Mouse (Mus musculus): Measurements from ENCODE around the gene Mycbpap.
A peak's percentile ranks its signal among the peaks of the same experiment; 100 is the strongest.

The Mycbpap gene

DNA sequence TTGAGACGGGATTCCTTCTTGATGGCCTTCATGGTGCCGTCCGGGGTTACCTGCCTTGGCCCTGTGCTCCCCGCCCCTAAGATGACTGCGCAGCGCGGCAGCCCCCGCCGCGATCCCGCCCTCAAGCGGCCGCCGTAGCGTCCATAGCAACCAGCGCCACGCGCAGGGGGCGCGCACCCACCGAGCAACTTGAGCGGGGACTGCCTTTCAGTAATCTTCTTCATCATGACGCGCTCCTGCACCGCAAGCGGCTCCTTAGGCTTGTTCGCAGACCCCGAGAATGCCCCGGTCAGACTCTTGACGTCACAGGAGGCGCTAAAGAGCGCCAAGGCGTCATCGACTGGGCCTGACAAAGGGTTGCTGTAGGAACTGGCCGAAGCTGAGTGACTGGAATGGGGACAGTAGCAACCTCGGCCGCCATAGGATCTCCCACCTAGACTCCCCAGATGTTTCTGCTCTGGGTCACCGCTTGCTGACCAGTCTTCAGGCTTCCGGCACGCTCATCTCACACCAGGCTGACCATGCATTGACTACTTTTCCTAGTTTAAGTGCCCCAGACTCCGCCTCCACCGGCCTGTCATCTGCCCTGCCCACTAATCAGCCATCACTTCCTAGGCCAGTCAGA is at the start of gene Mycbpap:
TSS of gene Mycbpap (minus strand) at position 524 of the 625 bp plus-strand sequence.
- peak; percentile 71 for DNase-seq (ENCODE audit: inconsistent ontology term)

DNA sequence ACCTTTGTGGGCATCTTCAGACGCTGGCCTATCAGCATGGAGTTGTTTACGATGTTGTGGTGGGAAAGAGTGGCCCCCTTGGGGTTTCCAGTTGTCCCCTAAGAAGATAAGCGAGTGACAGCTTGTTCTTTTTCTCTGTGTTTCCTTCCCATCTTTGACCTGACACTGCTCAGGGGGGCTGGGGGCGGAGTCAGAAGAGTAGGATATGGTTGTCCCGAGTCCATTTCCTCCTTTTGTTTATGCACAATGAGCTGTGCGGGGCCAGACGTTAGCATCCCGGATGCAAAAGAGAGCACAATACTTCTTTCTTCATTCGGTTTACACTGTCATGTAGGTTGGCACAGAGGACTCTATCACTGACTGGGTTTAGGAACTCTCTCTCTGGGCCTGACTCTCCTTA is 49.1 kb upstream of the Mycbpap start:
- DNase-seq (ENCODE audit: inconsistent ontology term) = no peak

DNA sequence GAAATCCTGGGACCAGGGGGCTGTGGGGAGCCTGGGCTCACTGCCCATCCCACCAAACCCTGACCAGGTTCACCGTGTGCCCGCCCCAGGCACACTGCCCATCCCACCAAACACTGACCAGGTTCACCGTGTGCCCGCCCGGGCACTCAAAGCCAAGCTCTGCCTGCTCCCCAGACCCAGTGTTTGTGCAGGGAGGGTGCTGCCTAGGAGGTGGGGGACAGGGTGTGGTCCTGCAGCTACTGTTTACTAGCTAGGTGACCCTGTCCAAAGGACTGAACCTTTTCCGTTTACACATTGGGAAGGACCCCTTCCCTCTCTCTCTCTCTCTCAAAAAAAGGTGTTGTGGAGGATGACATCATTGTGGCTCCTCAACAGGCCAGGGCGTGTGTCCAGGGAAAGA is 45.8 kb upstream of the Mycbpap start:
- DNase-seq (ENCODE audit: inconsistent ontology term) = no peak

DNA sequence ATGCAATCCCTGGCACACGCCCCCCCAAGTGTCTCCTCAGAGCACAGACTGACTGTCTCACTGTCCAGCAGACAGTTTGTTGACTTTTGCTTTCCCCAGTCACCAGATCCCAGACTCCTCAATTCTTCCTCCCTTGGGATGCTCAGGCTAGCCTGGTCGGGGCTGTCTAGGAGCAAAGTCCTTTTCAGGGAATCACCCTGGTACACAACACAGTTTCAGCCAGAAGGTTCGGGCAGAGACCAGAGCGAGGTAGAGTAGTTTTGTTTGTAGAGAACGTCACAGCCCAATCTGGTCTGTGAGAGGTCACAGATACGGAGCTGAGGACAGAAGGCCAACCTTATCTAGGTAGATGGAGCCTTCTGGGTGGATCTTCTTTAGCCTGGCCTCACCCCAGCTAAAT is 45.0 kb upstream of the Mycbpap start:
- no peak for DNase-seq (ENCODE audit: inconsistent ontology term)

DNA sequence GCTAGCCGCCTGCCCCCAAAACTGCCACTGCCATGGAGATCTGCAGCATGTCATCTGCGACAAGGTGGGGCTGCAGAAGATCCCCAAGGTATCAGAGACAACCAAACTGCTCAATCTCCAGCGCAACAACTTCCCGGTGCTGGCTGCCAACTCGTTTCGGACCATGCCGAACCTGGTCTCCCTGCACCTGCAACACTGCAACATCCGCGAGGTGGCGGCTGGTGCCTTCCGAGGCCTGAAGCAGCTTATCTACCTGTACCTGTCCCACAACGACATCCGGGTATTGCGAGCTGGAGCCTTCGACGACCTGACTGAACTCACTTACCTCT is 43.6 kb upstream of the Mycbpap start:
- no peak for DNase-seq (ENCODE audit: inconsistent ontology term)

DNA sequence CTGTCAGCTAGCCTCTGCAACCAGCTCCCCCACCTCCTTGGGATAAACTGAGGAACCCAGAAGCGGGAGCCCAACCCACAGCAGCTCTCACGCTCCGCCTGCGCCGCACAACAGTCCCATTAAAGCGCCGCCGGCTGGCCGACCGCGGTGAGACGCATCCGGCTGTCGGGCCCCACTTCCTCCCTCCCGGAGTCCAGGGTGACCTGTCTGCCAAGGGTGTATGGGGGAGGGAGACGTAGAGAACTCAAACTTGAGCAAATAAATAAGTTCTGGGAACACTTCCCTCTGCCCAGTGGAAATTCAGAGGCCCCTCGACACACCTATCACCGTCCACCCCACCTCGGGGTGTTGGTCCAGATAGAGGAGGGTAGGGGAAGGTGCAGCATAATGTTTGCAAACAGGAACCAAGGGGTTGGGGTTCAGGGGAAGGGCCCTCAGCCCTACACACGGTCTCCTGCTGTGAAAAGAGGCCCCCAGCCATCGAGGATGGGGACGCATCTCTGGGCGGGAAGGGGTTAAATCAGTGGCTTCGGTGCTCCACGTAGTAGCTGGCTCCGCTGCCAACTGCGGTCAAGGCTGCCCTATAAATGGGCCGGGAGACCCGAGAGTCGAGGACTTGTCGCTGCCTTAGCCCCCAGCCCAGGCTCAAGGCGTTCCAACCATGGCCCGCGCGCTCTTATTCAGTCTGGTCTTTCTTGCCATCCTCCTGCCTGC is 43.1 kb upstream of the Mycbpap start, which contains the start of gene Chad:
TSS of gene Chad (plus strand) at position 611 of the 714 bp plus-strand sequence.
- DNase-seq (ENCODE audit: inconsistent ontology term) = no peak

DNA sequence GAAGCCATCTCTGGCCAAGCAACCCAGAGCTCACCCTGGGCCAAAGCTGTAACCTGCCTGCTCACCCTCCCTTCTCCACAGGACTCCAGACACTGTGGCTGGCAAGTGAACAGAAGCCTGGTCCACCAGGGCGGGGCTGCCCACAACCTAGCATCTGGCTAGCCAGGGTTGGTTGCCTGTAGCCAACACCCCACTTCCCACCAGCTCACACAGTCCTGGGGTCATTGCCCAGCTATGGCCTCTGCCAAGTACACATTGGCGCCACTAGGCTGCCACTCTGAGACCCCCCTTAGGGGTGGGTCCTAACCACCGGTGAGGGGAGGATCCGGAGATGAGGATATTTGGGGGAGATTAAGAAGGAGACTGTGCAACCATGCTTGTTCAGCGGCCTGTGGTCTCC is 42.3 kb upstream of the Mycbpap start:
- DNase-seq (ENCODE audit: inconsistent ontology term) = no peak

DNA sequence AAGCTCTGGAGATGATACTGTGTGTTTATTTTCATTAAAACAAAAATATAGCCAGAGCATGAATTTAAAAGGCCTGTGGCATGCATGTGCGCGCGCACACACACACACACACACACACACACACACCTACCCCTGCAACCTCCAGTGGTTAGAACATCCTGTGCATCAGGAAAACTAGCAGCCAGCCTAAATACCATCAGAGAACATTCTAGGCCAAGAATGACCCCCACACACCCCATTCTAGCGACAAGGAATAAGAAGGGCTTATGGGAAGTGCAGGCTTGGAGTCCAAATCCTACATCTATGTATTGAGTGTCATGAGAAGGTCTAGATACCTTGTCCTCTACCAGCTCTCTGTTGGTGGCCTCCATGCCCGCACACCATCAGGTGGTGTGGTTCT is 41.8 kb upstream of the Mycbpap start:
- no peak for DNase-seq (ENCODE audit: inconsistent ontology term)

DNA sequence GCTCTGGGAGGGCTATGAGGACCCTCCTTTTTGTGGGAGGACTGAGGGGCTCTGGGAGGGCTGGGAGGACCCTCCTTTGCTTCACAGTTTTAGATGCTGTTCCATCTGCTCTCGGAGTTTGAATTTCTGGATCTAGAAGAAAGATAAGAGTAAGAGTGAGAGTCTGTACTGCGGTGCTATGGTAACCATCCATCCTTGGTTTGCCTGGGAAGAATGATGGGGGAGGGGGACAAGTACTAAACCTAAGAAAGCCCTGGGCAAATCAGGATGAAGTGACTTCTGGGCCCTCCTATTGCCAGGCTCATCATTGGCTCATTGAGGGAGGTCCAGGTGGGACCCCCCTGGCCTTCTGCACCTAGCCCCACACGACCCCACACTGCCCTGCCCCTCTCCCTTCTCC is 36.7 kb upstream of the Mycbpap start:
- DNase-seq (ENCODE audit: inconsistent ontology term) = no peak

DNA sequence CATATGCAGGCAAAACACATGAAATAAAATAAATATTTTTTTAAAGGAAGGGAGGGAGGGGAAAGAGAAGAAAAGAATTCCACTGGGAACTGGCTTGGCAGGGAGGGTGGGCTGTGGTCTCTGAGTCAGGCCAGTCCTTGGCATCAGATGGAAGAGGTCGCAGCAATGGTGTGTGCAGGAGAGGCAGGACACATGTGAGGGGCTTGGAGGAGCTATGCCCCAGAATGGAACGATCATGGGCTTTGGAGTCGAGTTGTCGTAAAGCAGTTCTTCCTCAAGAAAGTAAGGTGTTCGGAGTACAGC is 28.9 kb upstream of the Mycbpap start:
- peak; percentile 46 for DNase-seq (ENCODE audit: inconsistent ontology term)

DNA sequence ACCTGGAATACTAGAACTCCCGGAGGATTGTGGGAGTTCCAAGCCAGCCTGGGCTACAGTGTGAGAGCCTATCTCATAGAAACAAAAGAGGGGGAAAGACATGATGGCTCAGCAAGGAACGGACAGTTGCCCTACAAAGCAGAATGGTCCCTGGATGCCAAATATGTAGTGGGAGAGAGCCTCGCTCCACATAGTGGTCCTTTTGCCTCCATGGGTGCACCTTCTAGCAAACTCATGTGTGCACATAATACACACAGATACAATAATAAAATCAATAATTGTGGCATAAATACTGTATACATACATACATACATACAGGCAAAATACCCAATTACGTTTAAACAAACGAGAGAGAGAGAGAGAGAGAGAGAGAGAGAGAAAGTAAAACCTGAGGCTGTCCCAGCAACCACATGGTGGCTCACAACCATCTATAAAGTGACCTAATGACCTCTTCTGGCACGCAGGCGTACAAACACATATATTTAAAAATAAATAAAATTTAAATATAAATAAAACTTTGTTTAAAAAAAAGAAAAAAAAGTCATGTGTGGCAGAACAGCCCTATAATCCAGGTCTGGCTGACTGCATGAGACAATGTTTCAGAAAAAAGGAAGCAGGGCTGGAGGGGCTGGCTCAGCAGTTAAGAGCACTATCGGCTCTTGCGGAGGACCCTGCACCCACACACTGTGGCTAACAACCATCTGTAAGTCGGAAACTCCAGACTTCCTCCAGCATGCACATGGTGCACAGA is 28.3 kb upstream of the Mycbpap start:
- DNase-seq (ENCODE audit: inconsistent ontology term) = no peak

DNA sequence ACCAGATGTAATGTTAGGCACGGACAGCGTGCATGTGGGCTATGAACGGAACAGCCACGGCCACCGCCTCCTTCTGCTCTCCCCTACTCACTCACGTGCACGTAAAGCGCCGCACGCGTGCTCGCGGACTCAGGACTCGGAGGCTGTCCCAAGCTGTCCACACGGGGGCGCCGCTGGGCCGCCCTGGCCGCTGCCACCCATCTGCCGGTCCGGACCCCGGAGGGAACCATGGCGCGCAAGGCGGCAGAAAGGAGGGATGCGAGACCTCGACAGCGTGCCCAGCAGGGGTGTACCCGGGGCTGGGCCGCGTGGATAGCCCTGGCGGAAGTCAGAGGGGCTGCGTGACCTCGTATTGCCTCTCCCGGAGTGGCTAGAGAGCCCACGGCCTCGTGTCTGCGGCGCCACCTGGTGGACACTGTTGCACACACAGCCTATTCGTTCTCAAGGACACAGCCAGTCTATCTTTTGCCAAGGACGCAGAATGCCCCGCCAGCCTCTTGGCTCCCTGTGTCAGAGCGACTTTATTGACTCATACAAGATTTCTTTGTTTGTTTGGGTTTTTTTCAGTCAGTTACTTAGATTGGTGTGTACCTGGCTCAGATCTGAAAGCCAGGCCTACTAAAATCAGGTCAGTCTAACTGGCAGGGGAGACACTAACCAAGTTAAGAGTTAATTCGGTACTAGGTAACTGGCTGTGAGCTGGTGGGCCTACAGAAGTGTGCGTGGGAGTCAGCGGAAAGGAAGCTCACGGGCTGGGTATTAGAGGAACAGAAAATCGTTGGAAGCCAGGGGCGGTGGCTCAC is 27.5 kb upstream of the Mycbpap start, which contains the start of gene Rsad1:
TSS of gene Rsad1 (minus strand) at position 368 of the 803 bp plus-strand sequence.
- peak; percentile 96 for DNase-seq (ENCODE audit: inconsistent ontology term)

DNA sequence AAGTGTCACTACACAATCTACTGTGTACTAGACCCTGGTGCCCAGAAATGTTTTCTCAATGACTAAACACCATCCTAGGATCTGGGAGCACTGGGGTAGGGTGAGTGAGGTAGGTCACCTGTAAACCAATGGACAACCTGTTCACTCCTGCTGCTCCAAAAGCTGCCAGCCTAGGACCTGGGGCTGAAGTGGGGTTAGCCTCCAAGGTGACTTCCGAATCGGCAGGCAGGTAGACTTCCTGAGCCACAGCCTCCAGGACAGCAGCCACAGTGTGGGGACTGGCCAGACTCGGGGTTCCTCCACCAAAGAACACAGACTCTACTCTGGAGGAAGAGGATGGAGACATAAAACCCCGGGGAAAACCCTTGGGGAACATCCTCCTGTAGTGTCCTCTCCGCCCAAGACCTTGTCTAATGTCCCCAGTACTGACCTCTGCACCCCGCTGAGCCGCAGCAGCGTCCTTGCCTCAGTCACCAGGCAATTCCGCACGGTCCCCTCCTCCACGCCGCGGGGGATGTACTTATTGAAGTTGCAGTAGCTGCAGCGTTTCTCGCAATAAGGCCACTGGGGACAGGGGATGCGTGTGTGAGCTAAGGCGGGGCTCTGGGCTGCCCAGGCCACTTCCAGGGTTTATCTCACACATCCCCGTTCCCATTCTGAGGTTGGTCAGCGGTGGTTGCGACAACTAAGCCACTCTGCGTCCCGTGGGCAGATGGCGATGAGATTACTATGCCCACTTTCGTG is 26.7 kb upstream of the Mycbpap start:
- no peak for DNase-seq (ENCODE audit: inconsistent ontology term)

DNA sequence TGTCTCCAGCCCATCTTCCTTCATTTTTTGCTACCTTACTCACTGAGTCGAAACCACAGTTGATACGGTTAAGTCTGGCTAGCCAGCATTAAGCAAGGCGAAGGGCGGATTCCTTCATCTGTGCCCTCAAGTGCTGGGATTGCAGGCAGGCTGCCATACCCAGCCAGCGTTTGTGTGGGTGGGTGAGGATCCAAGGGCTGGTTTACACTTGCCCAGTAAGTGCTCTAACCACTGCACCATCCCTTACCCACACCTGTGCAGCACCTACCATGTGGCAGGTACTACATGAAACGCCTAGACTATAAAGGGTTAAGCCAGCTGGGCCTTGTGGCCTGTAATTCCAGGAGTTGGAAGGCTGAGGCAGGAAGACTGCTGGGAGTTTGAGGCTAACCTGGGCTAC is 25.7 kb upstream of the Mycbpap start:
- DNase-seq (ENCODE audit: inconsistent ontology term) = no peak

DNA sequence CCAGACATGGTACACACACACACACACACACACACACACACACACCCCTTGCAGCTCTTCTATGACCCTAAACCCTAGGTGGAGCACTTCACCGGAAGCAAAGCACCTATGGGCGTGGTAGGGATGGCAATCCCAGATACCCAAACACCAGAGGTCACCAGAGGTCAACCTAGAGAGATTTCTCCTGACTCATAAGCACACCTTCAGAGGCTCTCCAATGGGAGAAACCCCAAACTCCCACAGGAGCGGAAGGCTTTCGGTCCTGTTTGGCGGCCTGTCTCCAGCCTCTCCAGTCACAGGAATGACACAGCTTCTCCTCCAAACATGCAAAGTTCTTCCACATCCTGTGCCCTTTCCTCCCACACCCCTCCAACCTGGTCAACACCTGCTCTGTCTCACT is 24.8 kb upstream of the Mycbpap start:
- DNase-seq (ENCODE audit: inconsistent ontology term) = no peak

DNA sequence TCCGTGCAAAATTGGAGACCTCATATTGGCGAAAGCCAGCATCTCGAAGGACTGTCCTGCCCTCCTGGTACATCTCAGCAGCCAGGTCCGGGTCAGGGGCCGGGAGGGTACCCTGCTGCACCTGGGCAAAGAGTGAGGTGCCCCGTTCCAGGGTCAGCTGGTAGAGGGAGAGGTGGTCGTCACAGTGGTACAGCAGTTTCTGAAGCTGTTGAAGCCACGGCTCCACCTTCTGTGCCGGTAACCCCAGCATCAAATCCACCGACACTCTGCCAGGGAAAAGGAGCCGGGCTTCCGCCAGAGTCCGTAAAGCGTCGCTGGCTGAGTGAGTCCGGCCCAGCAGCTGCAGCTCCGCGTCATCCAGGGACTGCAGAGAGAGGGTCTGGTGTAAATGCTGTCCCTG is 22.9 kb upstream of the Mycbpap start:
- DNase-seq (ENCODE audit: inconsistent ontology term) = no peak

DNA sequence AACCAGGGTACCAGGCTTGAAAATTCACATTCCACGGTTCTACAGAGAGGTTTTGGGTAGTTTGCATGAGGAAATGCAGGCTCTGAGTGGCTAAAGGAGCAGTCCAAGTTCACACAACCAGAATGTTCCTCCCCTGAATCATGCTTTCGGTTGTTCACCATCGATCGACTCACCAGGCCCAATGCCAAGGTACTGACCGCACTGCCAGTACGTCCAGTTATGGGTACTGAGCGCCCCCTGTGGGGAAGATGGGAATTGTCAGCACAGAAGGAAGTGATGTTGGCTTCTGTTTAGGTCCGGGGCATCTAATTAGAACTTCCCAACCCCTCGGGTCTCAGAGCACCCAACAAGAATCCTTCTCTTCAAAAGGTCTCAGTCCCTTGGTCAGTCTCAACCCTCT is 22.4 kb upstream of the Mycbpap start:
- peak; percentile 90 for DNase-seq (ENCODE audit: inconsistent ontology term)

DNA sequence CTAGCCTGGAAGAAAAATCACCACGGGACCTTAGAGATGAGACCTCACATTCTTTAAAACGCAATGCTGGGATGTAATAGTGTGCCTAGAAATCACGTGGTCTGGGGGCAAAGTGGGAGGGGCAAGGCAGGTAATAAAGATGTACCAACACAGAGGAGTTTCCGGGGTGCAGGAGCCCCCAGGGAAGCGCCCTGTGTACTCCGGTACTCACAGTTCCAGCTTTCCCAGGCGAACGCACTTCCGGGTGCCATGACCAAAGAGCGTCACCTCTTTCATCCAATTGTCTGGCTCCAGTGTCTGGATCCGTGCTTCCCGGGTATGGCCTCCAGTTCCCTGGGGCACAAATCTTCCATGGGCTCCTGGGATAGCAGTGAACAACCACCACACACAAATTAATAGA is 21.8 kb upstream of the Mycbpap start:
- no peak for DNase-seq (ENCODE audit: inconsistent ontology term)

DNA sequence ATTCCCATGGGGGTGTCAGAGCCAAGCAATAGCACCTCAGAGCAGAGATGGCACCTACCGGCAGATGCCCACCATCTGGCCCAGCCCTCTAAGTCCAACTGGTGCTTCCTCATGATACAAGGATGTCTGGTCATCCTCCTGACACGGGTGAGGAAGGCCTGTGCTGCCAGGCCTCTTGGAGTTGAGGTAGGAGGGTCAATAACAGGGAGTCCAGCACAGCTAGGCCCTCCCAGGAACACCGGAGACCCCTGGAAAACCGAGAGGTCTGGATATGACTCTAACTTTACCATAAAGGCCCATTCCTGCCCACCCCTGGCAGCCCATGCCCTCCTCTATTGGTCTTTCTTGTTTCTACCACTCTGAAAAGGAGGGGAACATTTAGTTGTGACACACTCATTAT is 20.9 kb upstream of the Mycbpap start:
- no peak for DNase-seq (ENCODE audit: inconsistent ontology term)

DNA sequence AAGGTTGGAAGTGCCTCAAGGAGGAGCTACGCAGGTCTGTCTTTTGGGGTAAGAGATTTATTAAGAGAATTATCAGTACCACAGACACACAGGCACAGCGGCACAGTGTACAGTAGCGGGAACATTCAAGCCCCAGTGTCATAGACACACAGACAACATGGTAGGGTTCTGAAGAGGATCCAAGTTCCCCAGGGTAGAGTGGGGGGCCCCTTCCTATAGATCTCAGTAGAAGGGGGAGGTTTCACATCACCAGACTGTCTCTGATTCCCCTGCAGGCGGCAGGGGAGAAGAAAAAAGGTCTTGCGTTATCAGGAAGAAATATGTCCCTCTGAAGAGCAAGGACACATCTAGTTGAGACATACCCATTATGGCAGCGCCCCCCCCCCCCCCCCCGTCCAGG is 18.2 kb upstream of the Mycbpap start:
- no peak for DNase-seq (ENCODE audit: inconsistent ontology term)

DNA sequence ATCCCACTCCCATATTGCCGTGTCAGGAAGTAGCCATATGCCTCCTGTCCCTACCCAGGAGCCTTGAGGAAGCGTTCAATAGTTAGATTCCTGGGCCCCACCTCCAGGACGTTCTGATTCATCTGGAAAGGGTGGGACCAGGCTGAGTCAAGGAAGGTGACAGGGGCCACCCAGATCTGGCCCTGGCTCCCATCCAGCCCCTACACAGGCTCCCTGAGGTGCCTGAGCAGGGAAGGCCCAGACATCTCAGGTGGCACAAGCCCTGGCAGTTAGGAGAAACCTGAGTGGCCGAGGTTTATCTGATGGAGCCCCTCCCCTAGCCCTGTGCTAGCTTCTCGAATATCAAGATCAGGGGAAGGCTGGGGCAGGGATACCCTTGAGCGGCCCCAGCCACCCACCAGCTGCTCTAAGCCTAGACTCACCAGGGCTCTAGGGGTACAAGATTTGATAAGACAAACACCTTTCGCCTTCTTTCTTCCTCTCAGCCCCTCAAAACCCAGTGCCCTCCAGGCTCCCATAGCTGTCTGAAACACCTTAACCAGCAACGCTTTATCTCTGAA is 17.3 kb upstream of the Mycbpap start:
- no peak for DNase-seq (ENCODE audit: inconsistent ontology term)
